Mouse (Mus musculus) midbrain, embryonic 13.5 days (tissue): ENCODE measurements around the gene Rps29. TPM values are rescaled to one million over a fixed set of nuclear protein-coding genes. Genes with fewer than 3 reads are reported as not detected.

ENCODE experiments used
- ATAC-seq: fragments of 200-750 bp; cut with Nextera tagmentation; 2 replicates; pipeline ENCODE4 v1.8.0; 2017; ENCODE audit warnings: mild to moderate bottlenecking, moderate TSS enrichment, moderate library complexity
- H3K27ac ChIP-seq: fragments of 300-500 bp; sonication (generic); 2 replicates; pipeline ENCODE4 v1.5.1; 2015; ENCODE audit warnings: inconsistent platforms, mild to moderate bottlenecking, moderate library complexity
- H3K27me3 ChIP-seq: fragments of 300-500 bp; sonication (generic); 2 replicates; pipeline ENCODE4 v1.6.1; 2015; ENCODE audit warnings: mild to moderate bottlenecking, inconsistent platforms
- H3K36me3 ChIP-seq: fragments of 300-500 bp; sonication (generic); 2 replicates; pipeline ENCODE4 v1.6.1; 2015; ENCODE audit warnings: mild to moderate bottlenecking, inconsistent platforms
- H3K4me1 ChIP-seq: fragments of 300-500 bp; sonication (generic); replicated peaks from 2 replicates; pipeline ENCODE4 v1.6.1; 2015; ENCODE audit warnings: inconsistent platforms
- H3K4me2 ChIP-seq: fragments of 300-500 bp; sonication (generic); replicated peaks from 2 replicates; pipeline ENCODE4 v1.6.1; 2015; ENCODE audit warnings: moderate library complexity, mild to moderate bottlenecking, inconsistent platforms
- H3K4me3 ChIP-seq: fragments of 300-500 bp; sonication (generic); replicated peaks from 2 replicates; pipeline ENCODE4 v1.5.1; 2015; ENCODE audit warnings: mild to moderate bottlenecking, inconsistent platforms
- H3K9ac ChIP-seq: fragments of 300-500 bp; sonication (generic); replicated peaks from 2 replicates; pipeline ENCODE4 v1.6.1; 2015; ENCODE audit warnings: mild to moderate bottlenecking, inconsistent platforms
- H3K9me3 ChIP-seq: fragments of 300-500 bp; sonication (generic); 2 replicates; pipeline ENCODE4 v1.6.1; 2016; ENCODE audit warnings: mild to moderate bottlenecking, inconsistent platforms
- WGBS: fragments of 180-500 bp; shearing (Covaris S2); methylation state at CpG from one replicate; pipeline ENCODE4 v1.1.7; 2015; 5-methylcytosine and 5-hydroxymethylcytosine counted together
- microRNA-seq: library from miRNA; unstranded; fragments of <30 nt; microRNA quantifications from one replicate; pipeline ENCODE4, GENCODE M21; 2016
- polyA plus RNA-seq: library from polyadenylated mRNA; unstranded; fragments of >200 nt; fragmentation: Nextera tagmentation; extraction: Ambion mirVana; gene quantifications from 2 replicates; pipeline ENCODE4 v1.2.1, GENCODE M21; 2015

The Rps29 gene
- polyA plus RNA-seq, 1 experiment from 2014 or later = 1,372 TPM

- H3K4me3 ChIP-seq = no peak overlapping the region
- ATAC-seq = no peak
- no peaks in the 10 kb centered on the region for H3K9me3 ChIP-seq
- no peaks in the 10 kb centered on the region for H3K27me3 ChIP-seq
- H3K27ac ChIP-seq = no peak overlapping the region
- H3K36me3 ChIP-seq = no peaks in the 10 kb centered on the region
- H3K4me1 ChIP-seq = no peaks in the 10 kb centered on the region
- no peak overlapping the region for H3K9ac ChIP-seq
- no peak overlapping the region for H3K4me2 ChIP-seq
- 90% methylated on average over 6 of the region's 6 CpGs for WGBS
Measured at GRCm38 (mm10) chr12:69119908-69120307, 39.1 kb downstream of the Rps29 start.

Small RNA genes lying within 50 kb of the gene (microRNA-seq; reads per million reads assigned to microRNA genes)
- gene Gm47287 = not detected
- not detected for gene Gm47295

Other genes starting within 250 kb of the Rps29 start
- gene Lrr1, start 9.6 kb upstream of the Rps29 start, polyA plus RNA-seq = 9.7 and 11.0 TPM in 2 replicates
- gene Rpl36al, start 24.9 kb upstream of the Rps29 start, polyA plus RNA-seq = 369 and 374 TPM in 2 replicates
- 32.0 and 35.0 TPM in 2 replicates for gene Mgat2, start 25.0 kb upstream of the Rps29 start, polyA plus RNA-seq
- gene Gm49383, start 37.9 kb upstream of the Rps29 start, polyA plus RNA-seq = 20.7 and 24.5 TPM in 2 replicates
- 8.2 and 8.9 TPM in 2 replicates for gene Dnaaf2, start 39.2 kb upstream of the Rps29 start, polyA plus RNA-seq
- gene Gm49384, start 45.1 kb upstream of the Rps29 start, polyA plus RNA-seq = 15.8 and 19.0 TPM in 2 replicates
- gene Pole2, start 69.0 kb upstream of the Rps29 start, polyA plus RNA-seq = 9.6 and 10.0 TPM in 2 replicates
- gene Klhdc1, start 82.0 kb upstream of the Rps29 start, polyA plus RNA-seq = 9.1 and 10.5 TPM in 2 replicates
- 294 and 313 TPM in 2 replicates for gene Klhdc2, start 137.5 kb upstream of the Rps29 start, polyA plus RNA-seq
- 97.3 and 103 TPM in 2 replicates for gene Nemf, start 198.0 kb upstream of the Rps29 start, polyA plus RNA-seq
- gene Arf6, start 213.0 kb upstream of the Rps29 start, polyA plus RNA-seq = 23.9 and 27.8 TPM in 2 replicates
- 0.72 and 1.5 TPM in 2 replicates for gene Gm9887, start 213.3 kb upstream of the Rps29 start, polyA plus RNA-seq